Mouse (Mus musculus): Measurements from ENCODE around the gene Pomp. TPM values are rescaled to one million over a fixed set of nuclear protein-coding genes. Genes with fewer than 3 reads are reported as not detected.
"Not testable (repeated sequence)": the region's sequence is repeated elsewhere in the genome, so short reads cannot be mapped to it uniquely, and the experiment has no call there.

The Pomp gene
- total RNA-seq, 2 experiments from 2014 or later, result 129 to 148 TPM

DNA sequence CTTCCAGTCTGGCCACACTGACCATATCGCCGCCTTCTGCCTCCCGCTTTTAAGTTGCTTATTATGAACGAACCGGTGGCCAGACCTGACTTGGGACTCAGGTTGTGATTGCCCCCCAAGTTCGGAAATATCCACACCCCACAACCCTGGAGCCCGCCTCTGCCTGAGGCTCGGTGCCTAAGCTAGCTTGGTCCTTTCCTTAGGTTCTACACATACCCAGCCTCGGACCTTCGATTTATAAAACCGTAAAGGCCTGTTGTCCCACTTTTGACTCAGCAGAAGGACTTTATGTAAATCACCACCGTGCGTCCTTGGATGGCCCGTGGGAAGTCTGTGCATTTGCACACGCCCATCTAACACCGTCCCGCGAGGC, 199 bp upstream of the Pomp start:
- DNase-seq, result no peak

DNA sequence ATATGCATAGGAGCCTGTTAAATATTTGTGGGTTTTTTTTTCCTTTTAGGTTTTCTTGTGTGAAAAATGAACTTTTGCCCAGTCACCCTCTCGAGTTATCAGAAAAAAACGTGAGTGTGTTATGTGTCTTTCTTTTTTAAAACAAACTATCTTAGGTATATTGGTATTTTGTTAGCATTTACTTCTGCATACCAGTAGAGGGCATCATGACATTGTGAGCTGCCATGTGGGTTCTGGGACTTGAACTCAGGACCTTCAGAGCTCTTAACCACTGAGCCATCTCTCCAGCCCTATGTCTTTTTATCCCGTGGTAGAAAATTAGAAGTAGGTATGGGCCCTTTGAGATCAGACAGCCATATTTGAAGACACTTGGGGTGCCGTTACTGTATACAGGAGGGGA, 8.4 kb downstream of the Pomp start:
- DNase-seq, result no peak

DNA sequence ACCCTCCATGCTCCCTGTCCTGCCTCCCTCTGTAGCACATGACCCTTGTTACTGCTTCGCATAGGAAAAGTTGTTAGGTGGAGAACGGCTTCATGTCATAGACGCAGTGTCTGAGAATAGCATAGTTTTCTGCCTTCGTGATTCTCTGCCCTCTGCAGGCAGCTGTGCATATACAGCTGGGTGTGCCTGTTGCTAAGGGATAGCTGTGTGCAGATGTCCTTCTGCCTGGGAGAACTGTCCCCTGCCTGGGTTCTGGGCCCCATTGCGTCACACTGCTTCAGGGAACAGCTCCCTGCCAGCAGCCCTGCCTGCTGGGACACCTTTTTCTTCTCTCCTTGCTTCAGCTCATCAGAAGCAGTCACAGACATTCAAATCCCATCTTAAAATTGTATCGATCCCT, 9.3 kb downstream of the Pomp start:
- DNase-seq, result no peak

DNA sequence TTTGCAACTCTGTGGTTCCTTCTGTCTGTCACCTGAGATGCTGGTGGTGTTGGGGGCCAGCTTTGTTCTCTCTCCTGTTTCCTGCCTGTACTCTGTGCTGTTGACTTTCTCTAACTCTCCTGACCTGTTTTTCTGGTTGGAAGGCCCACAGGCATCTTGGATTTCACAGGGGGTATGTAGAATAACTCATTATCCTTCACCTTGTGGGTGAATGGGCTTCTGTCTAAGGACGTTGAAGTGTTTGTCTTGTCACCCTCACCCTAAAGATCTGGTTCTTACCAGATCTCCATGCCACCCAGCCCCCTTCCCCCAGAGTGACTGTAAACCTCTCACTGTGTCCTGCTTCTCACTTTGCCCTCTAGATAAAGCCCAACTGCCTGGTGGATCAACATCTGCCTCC, 10.0 kb downstream of the Pomp start:
- no peak for DNase-seq

DNA sequence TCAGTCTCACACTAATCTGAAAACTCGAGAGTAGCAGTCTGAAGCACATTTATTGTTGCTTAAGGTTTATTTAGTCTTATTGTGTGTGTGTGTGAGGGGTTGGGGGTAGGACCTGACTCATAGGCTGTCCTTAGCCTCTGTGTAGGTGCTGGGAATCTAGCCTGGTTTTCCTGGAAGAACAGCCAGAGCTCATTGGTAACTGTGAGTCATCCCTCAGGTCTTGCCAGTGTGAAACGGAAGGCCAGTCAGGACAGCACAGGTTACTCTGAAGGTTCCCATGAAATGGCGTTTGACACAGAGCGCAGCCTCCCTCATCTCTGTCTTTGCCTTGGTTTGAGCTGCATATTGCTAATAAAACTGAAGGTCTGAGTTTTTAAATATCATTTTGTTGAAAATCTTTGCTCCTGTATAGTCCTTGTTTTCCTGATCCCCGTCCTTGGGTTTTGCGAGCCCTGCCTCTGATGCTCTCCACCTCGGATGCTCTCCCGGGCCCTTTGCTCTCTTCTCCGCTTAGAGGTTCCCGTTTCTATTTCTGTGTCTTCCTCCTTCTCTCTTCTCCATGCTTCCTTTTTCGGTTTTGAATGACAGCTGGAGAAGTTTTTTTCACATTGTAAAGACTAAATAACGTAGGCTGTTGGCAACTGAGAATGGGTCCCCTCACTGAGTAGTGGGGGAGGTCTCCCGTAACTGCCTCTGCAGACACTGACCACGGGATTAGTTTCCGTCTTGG, 11.0 kb downstream of the Pomp start:
- DNase-seq, result no peak

DNA sequence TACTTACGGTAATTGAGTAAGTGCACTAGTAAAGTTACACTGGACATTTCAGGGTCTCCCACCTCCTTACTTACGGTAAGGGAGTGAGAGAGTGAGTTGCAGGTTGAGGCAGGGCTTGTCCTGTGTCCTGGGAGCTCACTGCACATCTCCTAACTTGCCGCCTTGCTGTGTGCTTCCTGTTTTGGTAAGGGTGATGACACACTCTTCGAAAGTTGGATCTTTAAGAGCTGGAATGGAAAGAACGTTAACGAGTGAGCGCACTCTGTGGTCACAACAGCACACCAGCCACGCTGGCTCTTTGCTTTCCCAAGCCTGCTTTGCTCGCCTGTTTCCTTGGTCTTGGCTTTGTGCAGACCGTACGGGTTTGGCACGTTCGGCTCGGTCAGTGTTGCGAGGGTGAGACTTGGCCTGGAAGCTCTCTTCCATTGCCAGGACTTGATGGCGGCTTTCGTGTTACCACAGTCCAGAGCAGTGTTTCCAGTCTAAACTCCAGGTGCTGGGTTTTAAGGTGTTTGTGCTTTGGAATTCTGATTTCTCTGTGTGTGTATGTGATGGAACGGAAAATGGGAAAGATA, 14.3 kb downstream of the Pomp start:
- DNase-seq, result no peak

DNA sequence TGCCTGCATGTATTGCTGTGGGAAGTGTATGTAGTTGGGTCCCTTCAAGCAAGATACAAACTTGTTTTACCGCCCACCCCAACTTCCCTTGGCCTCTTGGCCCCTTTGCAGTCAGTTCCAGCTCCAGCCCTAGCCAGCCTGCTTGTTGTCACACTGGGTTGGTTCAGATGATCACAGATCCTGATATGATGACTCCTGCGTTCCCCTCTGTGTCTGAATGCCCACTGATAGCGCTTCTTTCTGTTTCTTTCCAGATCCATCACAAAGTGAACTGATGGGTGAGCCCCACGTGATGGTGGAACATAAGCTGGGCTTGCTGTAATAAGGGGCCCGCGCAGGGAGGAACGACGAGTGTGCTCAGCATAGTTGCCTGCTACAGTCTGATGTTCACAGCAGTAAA, 14.9 kb downstream of the Pomp start:
- DNase-seq, result no peak

DNA sequence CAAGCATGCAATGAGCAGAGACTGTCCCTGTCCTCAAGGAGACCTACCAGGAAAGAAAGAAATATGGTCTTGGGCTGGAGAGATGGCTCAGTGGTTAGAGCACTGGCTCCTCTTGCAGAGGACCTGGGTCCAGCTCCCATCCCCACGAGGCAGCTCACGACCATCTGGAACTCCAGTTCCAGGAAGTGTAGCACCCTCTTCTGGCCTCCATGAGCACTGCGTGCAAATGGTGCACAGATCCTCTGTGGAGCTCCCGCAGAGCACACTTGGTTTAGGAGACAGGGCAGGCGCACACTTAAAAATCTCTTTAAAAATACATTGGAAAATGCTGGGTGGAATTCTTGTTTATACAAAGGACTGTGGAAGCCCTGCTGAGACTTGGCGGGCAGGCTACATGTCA, 17.3 kb downstream of the Pomp start:
- peak; percentile 20 for DNase-seq

DNA sequence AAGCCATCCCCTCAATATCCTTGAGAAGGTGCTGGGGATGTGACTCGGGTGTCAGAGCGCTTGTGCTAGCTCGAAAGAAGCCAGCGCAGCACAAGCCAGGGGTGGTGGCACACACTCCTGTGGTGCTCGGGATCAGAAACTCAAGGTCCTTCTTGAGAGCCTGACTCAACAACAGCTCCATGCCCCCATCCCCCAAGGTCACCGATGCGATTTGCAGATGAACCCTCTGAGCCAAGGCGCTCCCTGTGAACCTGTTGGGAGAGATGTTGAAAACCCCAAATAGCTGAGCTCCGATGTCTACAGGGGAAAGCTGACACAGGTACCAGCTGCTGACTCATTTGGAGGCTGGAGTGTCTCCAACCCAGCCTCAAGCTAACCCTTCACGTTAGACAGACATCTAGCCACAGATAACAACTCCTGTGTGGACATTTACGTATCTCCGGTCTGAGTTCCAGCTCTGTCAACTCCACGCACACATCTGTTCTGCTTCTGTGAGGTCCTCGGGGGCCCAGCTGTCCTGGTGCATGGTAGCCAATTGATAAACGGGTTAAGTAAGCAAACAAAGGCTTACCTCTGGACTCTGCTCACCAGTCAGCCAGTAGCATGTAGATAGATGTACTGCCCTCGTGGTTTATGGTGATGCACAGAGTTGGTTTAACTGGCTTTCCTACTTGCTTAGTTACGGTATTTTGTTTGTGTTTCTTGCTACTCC, 19.9 kb downstream of the Pomp start:
- no peak for DNase-seq

DNA sequence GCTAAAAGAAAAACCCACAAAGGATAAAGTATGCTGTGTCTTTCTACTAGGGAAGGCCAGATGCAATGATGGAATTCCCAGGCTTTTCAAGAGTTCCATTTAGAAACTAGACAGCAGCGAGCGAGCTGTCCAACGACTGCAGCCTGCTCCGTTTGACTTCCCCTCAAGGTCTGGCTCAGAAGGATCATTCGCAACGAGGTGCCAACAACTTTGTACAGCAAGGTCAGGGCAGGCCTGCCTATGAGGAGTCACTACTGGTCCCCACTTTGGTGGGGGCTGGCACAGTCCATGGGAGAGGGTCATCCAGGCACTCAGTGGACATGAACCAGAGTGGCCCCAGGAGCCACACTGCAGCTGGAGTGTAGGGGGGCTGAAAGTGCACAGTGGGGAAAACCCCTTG, 23.3 kb downstream of the Pomp start:
- DNase-seq, result no peak

DNA sequence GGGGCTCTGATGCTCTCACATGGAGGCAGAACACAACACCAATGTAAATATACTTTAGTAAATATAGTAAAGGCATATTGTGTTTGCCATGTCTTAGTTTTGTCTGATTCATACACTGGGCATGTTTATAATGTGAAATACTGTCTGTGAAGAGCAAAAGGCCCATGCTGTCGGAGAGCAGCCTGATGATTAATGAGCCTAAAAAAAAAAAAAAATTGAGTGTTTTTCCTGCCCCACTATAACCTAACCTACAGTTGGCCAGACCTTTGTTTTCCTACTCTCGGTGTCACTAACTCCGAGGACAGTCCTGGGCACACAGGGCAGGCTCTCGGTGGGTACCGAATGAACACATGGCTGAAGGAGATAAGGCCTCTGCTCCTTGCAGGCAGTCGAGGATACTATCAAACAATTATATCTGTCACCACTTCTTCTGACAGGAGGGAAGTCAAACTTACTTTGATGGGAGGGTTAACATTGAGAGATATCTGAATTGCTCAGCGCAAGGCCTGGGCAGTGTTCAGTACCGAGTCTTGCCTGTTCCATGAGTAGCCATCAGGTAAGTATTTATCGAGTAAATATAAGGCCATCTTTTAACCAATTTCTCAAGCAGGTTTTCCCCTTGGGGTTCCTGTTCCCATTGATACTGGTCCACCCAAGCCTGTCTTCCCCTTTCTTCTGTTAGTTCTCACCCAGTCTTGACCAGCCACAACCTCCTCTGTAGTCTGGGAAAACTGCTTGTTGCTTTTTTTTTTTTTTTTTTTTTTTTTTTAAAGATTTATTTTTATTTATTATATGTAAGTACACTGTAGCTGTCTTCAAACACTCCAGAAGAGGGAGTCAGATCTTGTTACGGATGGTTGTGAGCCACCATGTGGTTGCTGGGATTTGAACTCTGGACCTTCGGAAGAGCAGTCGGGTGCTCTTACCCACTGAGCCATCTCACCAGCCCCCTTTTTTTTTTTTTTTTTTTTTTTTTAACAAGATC, 28.3 kb downstream of the Pomp start:
- no peak for DNase-seq

DNA sequence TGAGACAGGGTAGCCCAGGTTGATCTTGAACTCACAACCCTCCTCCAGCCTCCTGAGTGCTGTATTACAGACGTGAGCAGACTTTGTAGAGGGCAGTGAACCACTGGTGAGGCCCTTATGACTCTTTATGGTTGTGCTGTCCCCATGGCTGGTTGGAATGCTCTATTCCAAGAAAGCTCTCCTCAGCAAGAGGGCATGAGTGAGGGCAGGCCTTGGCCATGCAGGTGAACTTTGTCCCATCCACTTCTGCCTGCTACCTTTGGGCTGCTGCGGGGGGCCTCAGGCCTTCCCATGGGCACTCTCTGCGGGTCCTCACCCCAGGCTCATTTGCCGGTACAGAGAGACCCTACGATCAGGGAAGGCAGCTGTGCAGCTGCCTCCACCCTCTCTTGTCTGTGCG, 32.5 kb downstream of the Pomp start:
- DNase-seq, result no peak

DNA sequence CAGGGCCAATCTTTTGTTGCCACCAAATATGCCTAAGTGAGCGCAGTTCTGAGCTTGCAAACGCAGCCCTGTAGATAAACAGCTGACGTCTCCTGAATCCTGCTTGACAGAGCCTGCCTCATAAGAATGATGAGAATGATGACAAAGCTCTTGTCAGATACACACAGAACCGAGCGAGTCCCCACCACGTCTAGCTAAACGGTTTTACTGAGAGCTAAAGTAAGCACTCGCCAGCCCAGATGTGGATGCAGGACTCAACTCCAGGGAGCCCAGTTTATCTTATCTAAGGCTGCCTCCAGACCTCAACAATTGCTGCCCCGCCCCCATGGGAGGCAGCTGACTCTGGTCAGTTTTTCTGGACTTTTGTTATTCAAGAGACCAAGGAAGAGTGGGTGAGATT, 32.9 kb downstream of the Pomp start:
- no peak for DNase-seq

DNA sequence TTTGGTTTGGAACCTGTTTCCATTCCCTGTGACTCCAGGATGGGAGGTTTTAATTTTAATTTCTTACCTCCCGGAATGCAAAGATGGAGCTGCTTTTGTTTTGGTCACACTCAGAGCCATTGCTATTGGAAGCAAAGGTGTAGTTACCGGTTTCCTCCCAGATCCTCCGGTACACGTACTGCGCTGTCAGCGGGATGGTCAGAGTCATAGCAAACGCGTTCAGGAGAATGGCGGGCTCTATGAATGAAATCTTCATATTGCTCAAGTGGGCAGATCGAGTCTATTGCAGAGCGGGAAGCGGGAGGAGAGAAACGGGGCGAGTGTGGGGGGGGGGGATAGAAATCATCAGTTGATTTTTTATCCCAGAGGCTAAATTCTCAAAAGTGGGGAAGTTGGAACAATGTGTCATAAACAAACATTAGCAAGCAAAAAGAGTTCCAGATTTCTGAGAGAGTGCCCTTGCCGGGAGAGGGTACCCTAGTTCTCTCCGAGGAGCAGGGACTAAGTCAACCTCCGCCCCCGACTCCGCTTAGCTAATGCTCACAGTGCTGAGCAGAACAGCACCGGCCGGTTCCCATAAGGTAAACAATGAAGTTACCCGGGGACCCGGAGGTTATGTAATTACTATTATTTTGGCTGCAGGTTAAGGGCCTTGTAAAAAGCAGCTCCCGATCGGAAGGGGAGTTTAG, 33.6 kb downstream of the Pomp start:
- peak; percentile 28 for DNase-seq

DNA sequence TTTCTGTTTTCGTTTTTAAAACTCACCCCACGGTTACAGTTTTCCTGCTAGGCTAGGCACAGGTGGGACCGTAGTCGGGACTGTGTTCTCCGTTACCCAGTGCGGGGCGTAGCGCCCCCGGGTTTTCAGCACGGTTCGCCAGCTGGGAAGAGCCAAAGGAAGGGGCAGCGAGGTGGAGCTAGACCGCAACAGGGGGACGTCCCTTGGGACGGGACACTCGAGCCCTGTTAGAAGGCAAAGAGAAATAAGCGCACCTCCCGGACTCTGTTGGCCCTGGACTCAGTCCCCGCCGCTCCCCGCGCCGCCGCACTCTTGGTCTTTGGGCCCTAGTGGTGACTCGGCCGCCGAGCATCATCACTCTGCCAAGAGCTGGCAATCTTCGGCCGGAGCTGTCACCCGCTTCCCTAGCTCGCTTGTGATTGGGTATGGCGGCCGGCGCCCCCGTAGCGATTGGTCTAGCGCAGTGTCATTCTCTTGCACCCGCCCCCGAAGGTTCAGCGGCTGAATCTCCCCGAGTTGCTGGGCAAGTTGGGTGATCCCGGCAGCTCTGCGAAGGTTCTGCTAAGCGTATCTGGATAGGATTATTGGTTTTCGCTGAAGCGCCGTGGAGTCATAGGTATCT, 34.3 kb downstream of the Pomp start, which contains the start of gene Slc46a3:
TSS of gene Slc46a3 (minus strand) at position 361 of the 622 bp plus-strand sequence.
- DNase-seq, result peak; percentile 96

DNA sequence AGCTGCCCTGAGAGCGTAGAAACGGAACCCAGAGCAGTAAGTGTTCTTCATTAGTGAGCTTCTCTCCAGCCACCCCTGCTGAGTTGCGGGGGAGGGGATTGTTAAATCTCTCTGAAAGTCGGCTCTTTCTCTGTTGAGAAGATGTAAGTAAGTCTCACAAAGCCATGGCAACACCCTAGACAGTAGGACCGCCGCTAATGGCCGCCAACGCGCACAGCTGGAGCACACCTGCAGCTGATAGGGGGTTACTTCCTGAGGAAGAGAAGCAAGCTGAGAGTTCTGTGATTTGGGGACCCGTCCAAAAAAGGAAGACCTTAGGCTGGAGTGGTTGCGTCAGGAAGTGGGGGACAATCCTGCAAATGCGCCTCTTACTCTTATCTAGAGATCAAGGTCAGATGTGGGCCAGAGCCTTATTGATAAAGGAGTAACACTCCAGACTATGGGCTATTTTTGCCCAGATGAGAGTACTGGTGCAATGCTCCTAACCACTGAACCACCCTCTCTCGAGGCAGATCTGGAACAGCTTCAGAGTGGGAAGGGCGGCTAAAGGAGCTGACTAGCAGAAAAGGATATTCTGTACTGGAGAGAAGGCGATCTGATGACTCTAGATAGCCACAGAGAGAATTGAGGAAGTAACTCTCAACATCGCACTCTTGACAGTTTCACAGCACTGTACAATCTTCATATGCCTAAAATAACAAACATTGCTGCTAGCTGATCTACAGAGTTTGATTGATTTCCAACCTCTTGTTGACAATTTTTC, 35.4 kb downstream of the Pomp start:
- DNase-seq, result no peak

DNA sequence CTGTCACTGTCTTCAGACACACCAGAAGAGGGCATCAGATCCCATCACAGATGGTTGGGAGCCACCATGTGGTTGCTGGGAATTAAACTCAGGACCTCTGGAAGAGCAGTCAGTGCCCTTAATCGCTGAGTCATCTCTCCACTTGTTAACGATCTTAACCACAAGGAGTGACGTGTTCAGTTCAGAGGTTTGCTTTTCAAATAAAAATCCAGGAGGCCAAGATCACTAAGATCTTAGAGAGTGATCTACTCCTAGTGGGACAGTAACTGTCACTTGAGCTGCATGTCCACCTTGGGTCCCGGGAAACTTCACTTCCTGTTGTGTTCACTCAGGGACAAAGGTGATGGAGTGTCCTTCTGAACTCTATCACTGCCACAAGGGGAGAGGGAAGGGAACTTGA, 36.2 kb downstream of the Pomp start:
- not testable (repeated sequence) for DNase-seq

DNA sequence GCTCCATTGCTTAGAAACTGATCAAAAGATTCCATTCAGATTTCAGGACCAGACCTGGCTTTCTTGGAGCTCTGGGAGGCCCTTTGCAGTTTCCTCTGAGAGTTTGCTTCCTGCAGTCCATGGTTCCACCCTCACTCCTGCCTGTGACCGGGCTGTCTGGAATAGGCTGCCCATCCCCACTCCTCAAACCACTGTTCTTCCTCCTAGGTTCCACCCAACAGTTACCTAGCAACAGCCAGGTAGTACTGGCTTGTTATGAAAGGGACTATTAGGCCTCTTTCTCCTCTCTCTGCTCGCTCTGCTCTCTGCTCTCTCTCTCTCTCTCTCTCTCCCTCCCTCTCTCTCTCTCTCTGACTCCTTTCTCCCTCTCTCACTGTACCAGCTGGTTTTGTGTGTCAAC, 38.0 kb downstream of the Pomp start:
- no peak for DNase-seq

DNA sequence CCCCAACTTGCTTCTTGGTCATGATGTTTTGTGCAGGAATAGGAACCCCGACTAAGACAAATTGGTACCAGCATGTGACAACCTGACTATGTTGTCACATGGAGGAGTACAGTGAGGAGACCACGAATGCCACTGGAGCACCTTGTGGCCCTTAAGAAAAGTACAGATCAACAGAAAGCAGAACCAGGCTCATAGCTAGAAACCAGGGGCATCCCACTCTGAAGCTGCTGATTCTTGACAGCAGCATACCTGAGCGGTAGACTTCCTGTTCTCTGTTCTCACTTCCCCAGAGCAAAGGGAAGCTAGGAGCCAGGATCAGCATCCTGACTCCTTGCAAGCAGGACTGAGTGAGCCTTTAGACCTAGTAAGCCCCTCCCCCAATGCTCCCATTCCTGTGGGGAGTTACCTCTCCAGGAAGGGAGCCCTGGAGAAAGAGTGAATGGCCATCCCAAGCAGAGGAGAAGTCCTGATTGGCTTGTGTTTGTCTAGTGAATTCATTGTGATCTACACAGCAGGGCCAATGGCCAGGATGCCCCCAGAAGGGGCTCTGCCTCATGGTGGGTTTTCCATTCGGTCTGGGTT, 38.8 kb downstream of the Pomp start:
- DNase-seq, result no peak

DNA sequence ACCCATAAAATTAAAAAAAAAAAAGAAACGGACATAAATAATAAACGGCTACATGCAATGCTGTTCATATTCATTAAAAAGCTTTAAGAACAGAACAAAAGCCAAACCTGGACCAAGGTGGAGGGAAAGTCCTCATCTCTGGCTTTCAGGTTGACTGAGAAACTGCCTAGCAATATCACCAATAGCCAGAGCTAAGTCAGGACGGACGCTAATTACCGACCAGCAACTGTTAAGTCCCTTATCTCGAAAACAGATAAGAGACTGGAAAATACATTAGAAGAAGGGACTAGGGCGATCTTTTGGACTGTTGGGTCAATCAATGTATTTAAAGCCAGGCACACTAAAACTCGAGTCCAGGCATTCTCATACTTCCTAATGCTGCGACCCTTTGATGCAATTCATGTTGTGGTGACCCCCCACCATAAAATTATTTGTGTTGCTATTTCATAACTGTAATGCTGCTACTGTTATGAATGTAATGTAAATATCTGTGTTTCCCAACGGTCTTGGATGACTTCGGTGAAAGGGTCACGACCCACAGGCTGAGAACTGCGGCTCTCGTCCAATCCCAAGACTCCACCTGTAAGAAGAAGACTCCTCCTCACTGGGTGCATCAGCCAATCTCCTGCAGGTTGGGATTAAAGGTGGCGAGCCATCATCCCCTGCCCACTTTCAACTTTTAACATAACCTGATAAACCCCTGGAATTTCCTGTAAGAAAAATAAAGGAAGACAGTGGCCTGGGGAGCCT, 41.9 kb downstream of the Pomp start:
- DNase-seq, result no peak

All from heart, postnatal 4 days (tissue).